Mouse (Mus musculus): ENCODE measurements around the gene Fezf1. TPM values are rescaled to one million over a fixed set of nuclear protein-coding genes. Genes with fewer than 3 reads are reported as not detected.

The Fezf1 gene
- polyA plus RNA-seq, 1 experiment from 2014 or later: 13.1 TPM

DNA sequence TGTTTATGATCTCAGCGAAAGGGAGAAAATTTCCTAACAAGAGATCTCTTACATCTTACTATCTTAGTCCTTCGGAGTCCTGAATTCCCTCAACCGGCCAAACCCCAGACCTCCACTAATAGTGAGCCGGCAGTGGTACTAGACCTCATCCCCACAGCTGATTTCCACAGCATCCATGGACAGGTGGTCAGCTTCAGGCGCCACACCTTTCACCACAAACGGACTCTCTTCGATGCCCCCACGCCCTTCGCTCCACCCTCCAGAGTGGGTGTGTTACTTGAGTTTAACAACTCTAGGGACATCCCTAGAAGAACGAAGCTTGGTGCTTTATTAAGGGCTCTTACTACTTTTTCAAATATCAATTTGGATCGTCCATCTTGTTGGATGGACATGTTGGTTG lies 6.5 kb upstream of the Fezf1 start:
- H3K27me3 ChIP-seq: peaks cover 82% of the 10 kb centered on the region
- no peaks in the 10 kb centered on the region for H3K9me3 ChIP-seq
- H3K4me3 ChIP-seq: no peak overlapping the region
- ATAC-seq (replicated peaks): no peak
- H3K36me3 ChIP-seq: no peaks in the 10 kb centered on the region
- 36% methylated on average over 11 of the region's 11 CpGs for WGBS
- H3K27ac ChIP-seq (replicated peaks): no peak overlapping the region
- peaks cover 10% of the 10 kb centered on the region for H3K4me1 ChIP-seq
- no peak overlapping the region for H3K9ac ChIP-seq (replicated peaks)
- H3K4me2 ChIP-seq (replicated peaks): no peak overlapping the region

GRCm38 (mm10) chr6:23253353-23254311 lies 5.5 kb upstream of the Fezf1 start:
- peaks cover 19% of the 10 kb centered on the region for H3K4me1 ChIP-seq
- WGBS: 2% methylated on average over 43 of the region's 43 CpGs
- H3K36me3 ChIP-seq: no peaks in the 10 kb centered on the region
- no peaks in the 10 kb centered on the region for H3K9me3 ChIP-seq
- H3K4me3 ChIP-seq: peak overlapping the region; percentile 6
- peaks cover 76% of the 10 kb centered on the region for H3K27me3 ChIP-seq
- H3K9ac ChIP-seq (replicated peaks): no peak overlapping the region
- ATAC-seq (replicated peaks): peak; percentile 24; the same call in 1 of the 2 replicates
- no peak overlapping the region for H3K27ac ChIP-seq (replicated peaks)
- H3K4me2 ChIP-seq (replicated peaks): 0 out of 2 replicates have a peak overlapping the region, but pooled peaks have one; percentile 2

DNA sequence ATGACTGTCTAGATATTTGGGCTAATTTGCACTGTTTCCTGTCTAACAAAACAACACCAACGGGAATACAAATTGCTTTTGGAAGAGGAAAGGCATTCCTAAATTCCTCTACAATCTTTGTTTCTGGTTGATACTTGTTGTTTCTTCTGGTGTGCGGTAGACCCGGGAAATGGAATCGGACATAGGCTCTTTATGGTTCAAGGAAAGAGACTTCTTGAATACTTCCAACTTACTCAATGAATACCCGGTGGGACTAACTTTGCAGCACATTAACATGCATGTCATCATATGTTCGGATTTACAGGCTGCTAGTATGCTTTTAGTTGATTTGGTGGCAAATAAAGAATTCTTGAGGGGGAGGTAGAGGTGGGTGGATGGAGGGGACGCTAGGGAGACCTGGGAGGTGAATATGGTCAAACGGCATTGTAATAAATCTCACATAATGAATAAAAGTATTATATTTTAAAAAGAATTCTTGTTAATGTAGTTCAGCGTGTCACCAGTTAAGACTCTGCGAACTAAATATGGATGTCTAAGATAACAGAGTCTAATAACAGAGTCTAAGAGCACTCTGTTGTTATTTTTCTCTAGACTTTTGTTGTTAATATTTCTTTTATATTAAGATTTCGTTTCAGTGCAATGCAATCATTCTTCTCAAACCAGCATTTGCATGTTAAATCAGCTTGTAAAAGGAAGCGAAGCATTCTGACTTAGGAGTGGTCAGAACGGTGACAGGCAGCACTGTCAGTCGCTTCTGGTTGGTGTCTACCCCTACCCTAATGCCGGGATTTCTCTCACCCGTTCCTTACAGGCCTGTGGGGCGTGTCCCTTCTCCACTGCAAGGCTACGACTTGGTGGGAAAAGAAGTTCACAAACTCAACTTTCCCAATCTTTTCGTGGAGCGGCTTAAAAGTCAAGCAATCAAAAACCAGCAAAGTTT lies 4.3 kb upstream of the Fezf1 start:
- no peak overlapping the region for H3K4me3 ChIP-seq
- no peaks in the 10 kb centered on the region for H3K9me3 ChIP-seq
- no peaks in the 10 kb centered on the region for H3K36me3 ChIP-seq
- no peak for ATAC-seq (replicated peaks)
- no peak overlapping the region for H3K9ac ChIP-seq (replicated peaks)
- H3K27ac ChIP-seq (replicated peaks): no peak overlapping the region
- no peak overlapping the region for H3K4me2 ChIP-seq (replicated peaks)
- WGBS: 10% methylated on average over 20 of the region's 20 CpGs
- peaks cover 29% of the 10 kb centered on the region for H3K4me1 ChIP-seq
- peaks cover 73% of the 10 kb centered on the region for H3K27me3 ChIP-seq

DNA sequence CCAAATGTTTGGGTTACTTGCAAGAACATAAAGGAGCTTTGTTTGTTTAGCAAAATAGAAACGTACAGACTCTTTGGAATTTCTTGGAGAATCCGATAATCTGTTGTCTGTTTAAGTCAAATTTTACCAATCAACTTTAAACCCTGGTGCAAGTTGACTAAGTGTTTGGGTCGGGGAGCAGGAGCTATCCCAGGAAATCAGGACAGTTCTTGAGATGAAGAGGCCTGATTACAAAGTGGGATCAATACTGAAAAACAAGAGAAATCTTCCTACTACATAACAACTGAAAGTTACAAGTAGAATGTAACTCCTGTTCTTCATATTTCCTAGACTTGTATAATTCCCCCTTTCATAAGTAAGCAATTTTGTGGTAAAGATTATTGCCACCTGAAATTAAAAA lies 3.3 kb upstream of the Fezf1 start:
- H3K4me1 ChIP-seq: peaks cover 32% of the 10 kb centered on the region
- H3K27ac ChIP-seq (replicated peaks): no peak overlapping the region
- no peak overlapping the region for H3K4me2 ChIP-seq (replicated peaks)
- H3K9ac ChIP-seq (replicated peaks): no peak overlapping the region
- 28% methylated on average over 3 of the region's 3 CpGs for WGBS
- H3K36me3 ChIP-seq: no peaks in the 10 kb centered on the region
- no peak overlapping the region for H3K4me3 ChIP-seq
- H3K27me3 ChIP-seq: peaks cover 67% of the 10 kb centered on the region
- H3K9me3 ChIP-seq: no peaks in the 10 kb centered on the region
- ATAC-seq (replicated peaks): no peak

DNA sequence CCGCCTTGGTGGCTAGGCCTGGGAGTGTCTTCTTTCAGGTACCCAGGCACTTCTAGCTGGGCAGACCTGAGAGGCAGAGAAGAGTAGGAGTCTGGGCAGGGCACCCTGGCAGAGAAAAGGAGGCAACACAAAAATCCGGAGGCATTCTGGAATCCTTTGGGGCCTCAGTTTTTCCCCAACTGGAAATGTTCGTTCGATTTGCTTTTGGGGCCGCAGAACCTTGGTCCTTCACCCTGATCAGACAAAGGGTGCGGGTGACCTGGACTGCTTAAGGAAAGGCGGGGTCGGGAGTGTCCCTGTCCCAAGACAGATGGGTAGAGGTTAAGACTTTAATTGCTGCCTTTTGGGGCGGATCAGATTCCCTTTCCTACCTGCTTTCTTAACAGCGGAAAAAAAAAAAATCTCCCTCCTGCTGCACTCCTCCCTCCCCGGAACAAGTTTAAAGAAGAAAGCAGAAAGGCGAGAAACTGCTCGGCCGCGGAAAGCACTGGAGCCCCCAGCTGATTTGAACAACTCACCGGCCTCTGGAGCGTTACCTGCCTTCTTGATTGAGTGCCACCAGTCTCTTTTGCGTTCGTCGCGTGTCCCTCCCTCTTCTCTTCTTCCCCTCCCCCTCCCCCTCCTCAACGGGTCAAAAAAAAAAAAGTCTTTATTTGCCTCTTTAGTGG lies 2.3 kb upstream of the Fezf1 start:
- H3K9ac ChIP-seq (replicated peaks): no peak overlapping the region
- H3K4me3 ChIP-seq: peak overlapping the region; percentile 44
- no peaks in the 10 kb centered on the region for H3K36me3 ChIP-seq
- H3K4me1 ChIP-seq: peaks cover 36% of the 10 kb centered on the region
- no peaks in the 10 kb centered on the region for H3K9me3 ChIP-seq
- no peak for ATAC-seq (replicated peaks)
- H3K4me2 ChIP-seq (replicated peaks): 0 out of 2 replicates have a peak overlapping the region, but pooled peaks have one; percentile 1
- H3K27me3 ChIP-seq: peaks cover 62% of the 10 kb centered on the region
- H3K27ac ChIP-seq (replicated peaks): no peak overlapping the region
- 4% methylated on average over 22 of the region's 22 CpGs for WGBS

GRCm38 (mm10) chr6:23249616-23250287 lies 1.6 kb upstream of the Fezf1 start:
- WGBS: 1% methylated on average over 29 of the region's 29 CpGs
- no peak overlapping the region; the same call in 1 of the 2 replicates for H3K9ac ChIP-seq (replicated peaks)
- H3K4me2 ChIP-seq (replicated peaks): peak overlapping the region; percentile 69
- H3K4me3 ChIP-seq: peak overlapping the region; percentile 44
- H3K27me3 ChIP-seq: peaks cover 59% of the 10 kb centered on the region
- no peaks in the 10 kb centered on the region for H3K9me3 ChIP-seq
- no peak overlapping the region for H3K27ac ChIP-seq (replicated peaks)
- H3K4me1 ChIP-seq: peaks cover 37% of the 10 kb centered on the region
- no peaks in the 10 kb centered on the region for H3K36me3 ChIP-seq
- ATAC-seq (replicated peaks): peak; percentile 60

DNA sequence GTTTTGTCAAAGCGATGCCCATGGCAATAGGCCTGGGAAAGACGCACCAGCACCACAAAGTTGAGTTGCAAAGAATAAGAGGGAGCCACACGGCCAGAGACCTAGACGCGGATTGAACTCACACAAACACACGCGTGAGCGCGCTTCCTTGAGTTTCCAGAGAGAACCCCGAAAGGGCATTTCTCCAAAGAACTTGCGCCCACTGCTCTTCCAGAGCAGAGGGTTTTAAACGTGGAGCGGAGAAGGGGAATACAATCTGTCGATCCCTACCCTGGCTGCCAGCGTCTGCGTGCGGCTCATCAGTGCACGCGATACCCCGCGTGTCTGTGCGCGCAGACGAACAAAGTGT lies 865 bp upstream of the Fezf1 start:
- ATAC-seq (replicated peaks): 0 out of 2 replicates have a peak, but pooled peaks have one; percentile 33
- Histone ChIP-seq H3K4me1 (peaks cover 38% of the 10 kb centered on the region), H3K9me3 (no peaks in the 10 kb centered on the region), H3K27me3 (peaks cover 59% of the 10 kb centered on the region), H3K4me2 (replicated peaks) (peak overlapping the region; percentile 69), H3K27ac (replicated peaks) (0 out of 2 replicates have a peak overlapping the region, but pooled peaks have one; percentile 3), H3K36me3 (no peaks in the 10 kb centered on the region), H3K4me3 (peak overlapping the region; percentile 44), H3K9ac (replicated peaks) (no peak overlapping the region; the same call in 1 of the 2 replicates)
- under 1% methylated on average over 24 of the region's 24 CpGs for WGBS

DNA sequence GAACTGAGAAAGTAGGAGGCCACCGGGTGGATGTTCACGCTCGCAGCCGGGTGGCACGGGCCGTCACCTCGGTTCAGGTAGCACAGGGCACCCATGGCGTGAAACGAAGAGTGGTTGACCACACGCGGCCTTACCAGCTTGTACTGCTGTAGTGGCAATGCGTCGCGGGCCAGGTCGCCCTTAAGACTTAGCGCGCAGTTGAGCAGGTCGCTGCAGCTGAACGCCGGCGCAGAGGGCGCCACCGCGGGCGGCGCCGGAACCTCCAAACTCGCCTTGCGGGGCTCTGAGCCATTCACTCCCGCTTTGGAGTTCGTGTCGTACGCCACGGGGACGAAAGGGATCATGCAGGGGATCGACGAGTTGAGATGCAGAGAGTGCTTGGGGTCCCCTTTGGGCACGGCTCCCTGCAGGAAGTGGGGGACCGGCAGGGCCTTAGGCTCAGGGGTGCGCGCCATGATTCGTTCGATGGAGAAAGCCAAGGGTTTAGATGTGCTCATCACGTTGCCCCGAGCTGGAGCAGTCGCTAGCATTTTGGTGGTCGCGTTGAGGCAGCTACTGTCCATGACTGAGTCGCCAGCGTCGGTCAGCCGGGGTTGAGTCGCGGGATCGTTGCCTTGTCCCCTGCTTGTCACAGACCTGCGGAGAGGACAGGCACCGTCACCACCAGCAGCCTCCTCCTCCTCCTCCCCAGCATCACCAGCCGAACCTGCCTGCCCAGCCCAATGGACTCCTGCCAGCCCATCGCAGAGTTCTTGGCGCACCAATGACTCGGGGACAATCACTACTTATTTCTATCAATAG lies 450 bp downstream of the Fezf1 start:
- WGBS: under 1% methylated on average over 61 of the region's 61 CpGs
- ATAC-seq (replicated peaks): no peak
- Histone ChIP-seq H3K27ac (replicated peaks) (no peak overlapping the region), H3K4me2 (replicated peaks) (peak overlapping the region; percentile 21), H3K4me3 (peak overlapping the region; percentile 21), H3K27me3 (peaks cover 64% of the 10 kb centered on the region), H3K9ac (replicated peaks) (no peak overlapping the region), H3K36me3 (no peaks in the 10 kb centered on the region), H3K4me1 (peaks cover 34% of the 10 kb centered on the region), H3K9me3 (no peaks in the 10 kb centered on the region)

DNA sequence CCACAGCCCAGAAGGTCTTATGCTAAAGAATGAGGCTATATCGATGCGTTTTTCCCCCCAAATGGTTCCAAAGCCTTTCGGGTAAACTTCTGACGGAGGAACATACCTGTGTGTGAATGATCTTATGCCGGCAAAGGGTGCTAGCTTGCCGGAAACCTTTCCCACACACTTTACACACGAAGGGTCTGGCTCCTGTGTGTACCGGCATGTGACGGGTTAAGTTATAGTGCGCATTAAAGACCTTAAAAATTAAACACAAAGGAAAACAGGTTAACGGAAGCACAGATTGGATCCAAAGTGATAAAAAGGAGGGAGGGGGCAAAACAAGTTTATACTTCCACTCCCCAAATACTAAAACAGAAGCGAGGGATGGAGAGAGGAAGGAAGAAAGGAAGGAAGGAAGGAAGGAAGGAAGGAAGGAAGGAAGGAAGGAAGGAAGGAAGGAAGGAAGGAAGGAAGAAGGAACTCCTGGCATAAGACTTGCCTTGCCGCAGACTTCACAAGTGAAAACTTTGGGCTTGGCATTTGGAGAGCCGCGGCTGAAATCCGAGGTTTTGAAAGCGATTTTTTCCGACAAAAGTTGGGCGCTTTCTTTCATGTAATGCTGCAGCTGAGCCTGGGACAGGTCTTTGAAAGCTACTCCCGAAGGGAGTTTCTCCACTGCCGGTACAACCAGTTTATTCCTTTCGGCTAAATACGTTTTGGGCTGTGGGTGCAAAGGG lies 1.2 kb downstream of the Fezf1 start:
- no peak for ATAC-seq (replicated peaks)
- H3K27me3 ChIP-seq: peaks cover 66% of the 10 kb centered on the region
- peak overlapping the region; percentile 21 for H3K4me3 ChIP-seq
- no peaks in the 10 kb centered on the region for H3K36me3 ChIP-seq
- 3% methylated on average over 23 of the region's 23 CpGs for WGBS
- H3K9ac ChIP-seq (replicated peaks): no peak overlapping the region
- peaks cover 34% of the 10 kb centered on the region for H3K4me1 ChIP-seq
- H3K4me2 ChIP-seq (replicated peaks): peak overlapping the region; percentile 21
- H3K27ac ChIP-seq (replicated peaks): no peak overlapping the region
- H3K9me3 ChIP-seq: no peaks in the 10 kb centered on the region

GRCm38 (mm10) chr6:23246061-23246789 lies 1.9 kb downstream of the Fezf1 start:
- ATAC-seq (replicated peaks): no peak

More at GRCm38 (mm10) chr6:23246061-23246789, 1.9 kb downstream of the Fezf1 start:
- Histone ChIP-seq H3K27ac (replicated peaks) (no peak overlapping the region), H3K4me3 (no peak overlapping the region), H3K9me3 (no peaks in the 10 kb centered on the region), H3K27me3 (peaks cover 68% of the 10 kb centered on the region), H3K4me1 (peaks cover 34% of the 10 kb centered on the region), H3K36me3 (no peaks in the 10 kb centered on the region), H3K4me2 (replicated peaks) (no peak overlapping the region), H3K9ac (replicated peaks) (no peak overlapping the region)
- WGBS: 7% methylated on average over 17 of the region's 17 CpGs

Data from forebrain, embryonic 15.5 days (tissue).